Mouse (Mus musculus) kidney, embryonic 14.5 days (tissue): ENCODE measurements around the gene Tstd2. TPM values are rescaled to one million over a fixed set of nuclear protein-coding genes. Genes with fewer than 3 reads are reported as not detected.
A peak's percentile ranks its signal among the peaks of the same experiment; 100 is the strongest.

Source experiments
- ATAC-seq: fragments of 200-750 bp; cut with Nextera tagmentation; 2 replicates; pipeline ENCODE4 v1.8.0; 2017; ENCODE audit warnings: moderate number of reproducible peaks, mild to moderate bottlenecking, moderate TSS enrichment, moderate library complexity; ENCODE audit not compliant: low FRiP score, low TSS enrichment
- H3K27ac ChIP-seq: fragments of 300-500 bp; sonication (generic); 2 replicates; pipeline ENCODE4 v1.5.1; 2014; ENCODE audit warnings: low read depth, mild to moderate bottlenecking, low read length, moderate library complexity, mixed read lengths
- H3K27me3 ChIP-seq: fragments of 300-500 bp; sonication (generic); 2 replicates; pipeline ENCODE4 v1.6.1; 2014; ENCODE audit warnings: mild to moderate bottlenecking, low read length; ENCODE audit not compliant: control insufficient read depth, insufficient read depth
- H3K36me3 ChIP-seq: fragments of 300-500 bp; sonication (generic); 2 replicates; pipeline ENCODE4 v1.6.1; 2014; ENCODE audit warnings: low read length, mixed read lengths; ENCODE audit not compliant: control insufficient read depth, insufficient read depth
- H3K4me1 ChIP-seq: fragments of 300-500 bp; sonication (generic); 2 replicates; pipeline ENCODE4 v1.6.1; 2014; ENCODE audit warnings: low read length, mixed read lengths; ENCODE audit not compliant: control insufficient read depth, insufficient read depth
- H3K4me2 ChIP-seq: fragments of 300-500 bp; sonication (generic); replicated peaks from 2 replicates; pipeline ENCODE4 v1.6.1; 2014; ENCODE audit warnings: low read depth, mild to moderate bottlenecking, low read length
- H3K4me3 ChIP-seq: fragments of 300-500 bp; sonication (generic); 2 replicates; pipeline ENCODE4 v1.5.1; 2014; ENCODE audit warnings: mild to moderate bottlenecking, low read length
- H3K9ac ChIP-seq: fragments of 300-500 bp; sonication (generic); 2 replicates; pipeline ENCODE4 v1.6.1; 2014; ENCODE audit warnings: low read depth, mild to moderate bottlenecking, low read length, moderate library complexity
- H3K9me3 ChIP-seq: fragments of 300-500 bp; sonication (generic); 2 replicates; pipeline ENCODE4 v1.6.1; 2016; ENCODE audit warnings: low read length; ENCODE audit not compliant: control insufficient read depth
- WGBS: fragments of 180-500 bp; shearing (Covaris S2); extraction: QIAGEN DNeasy Blood & Tissue Kit; methylation state at CpG from one replicate; pipeline ENCODE4 v1.1.7; 2014; 5-methylcytosine and 5-hydroxymethylcytosine counted together
- polyA plus RNA-seq: library from polyadenylated mRNA; unstranded; fragments of >200 nt; fragmentation: Nextera tagmentation; extraction: Ambion mirVana; gene quantifications from 2 replicates; pipeline ENCODE4 v1.2.1, GENCODE M21; 2014

Tstd2 gene
- polyA plus RNA-seq, 1 experiment from 2014 or later: 46.0 TPM

DNA sequence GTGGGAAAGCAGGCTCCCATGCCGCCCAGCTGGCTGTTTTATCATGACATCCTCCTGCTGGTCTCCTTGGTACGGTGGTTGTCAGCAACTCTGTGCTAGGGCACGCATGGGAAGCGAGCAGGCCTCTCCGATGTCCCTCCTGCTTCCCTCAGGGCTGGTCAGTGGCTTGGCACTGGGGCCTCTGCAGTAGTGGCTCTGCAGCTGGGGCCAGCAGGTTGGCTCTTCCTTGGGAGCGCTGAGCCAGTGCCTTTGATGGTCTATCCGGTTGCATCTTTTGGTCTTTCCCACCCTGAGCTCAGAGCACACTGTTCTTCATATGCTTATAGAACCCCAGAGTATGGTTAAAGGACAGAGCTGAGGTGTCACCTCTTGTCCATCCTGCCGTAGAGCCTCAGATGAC, 28.4 kb downstream of the Tstd2 start:
- WGBS: 72% methylated on average over 8 of the region's 8 CpGs
- H3K27ac ChIP-seq: no peak overlapping the region
- no peak overlapping the region for H3K9ac ChIP-seq
- H3K4me3 ChIP-seq: no peak overlapping the region
- no peak for ATAC-seq
- no peaks in the 10 kb centered on the region for H3K27me3 ChIP-seq
- H3K9me3 ChIP-seq: no peaks in the 10 kb centered on the region
- no peaks in the 10 kb centered on the region for H3K4me1 ChIP-seq
- no peak overlapping the region for H3K4me2 ChIP-seq
- H3K36me3 ChIP-seq: peaks cover 18% of the 10 kb centered on the region; the same call in 1 of the 2 replicates

DNA sequence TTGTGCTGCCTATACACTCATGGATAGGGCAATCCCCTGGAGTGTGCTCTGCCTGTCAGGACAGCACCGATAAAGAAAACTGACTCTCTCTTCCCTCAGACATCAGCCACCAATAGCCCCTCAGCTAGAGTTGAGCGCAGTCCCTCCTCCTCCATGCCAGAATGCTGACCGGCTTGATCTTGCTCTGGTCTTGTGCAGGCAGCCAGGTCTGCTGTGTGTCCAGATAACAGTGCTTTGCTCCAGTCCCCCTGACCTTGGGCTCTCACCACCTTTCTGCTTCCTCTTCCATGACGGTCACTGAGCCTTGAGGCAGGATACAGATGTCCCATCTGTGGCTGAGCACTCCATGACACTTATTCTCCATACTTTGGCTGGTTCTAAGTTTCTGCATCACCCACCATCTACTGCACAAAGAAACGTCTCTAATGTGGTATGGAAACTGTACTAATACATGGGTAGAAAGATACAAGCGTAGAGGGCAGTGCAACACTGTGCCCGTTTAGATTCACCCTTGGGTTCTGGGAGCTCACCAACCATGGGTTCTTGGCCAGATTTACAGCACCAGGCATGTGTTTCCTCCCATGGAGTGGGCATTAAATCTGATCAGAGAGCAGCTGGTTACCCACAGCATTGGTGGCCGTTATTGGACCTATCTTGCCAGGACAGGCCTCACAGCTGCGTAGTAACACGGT, 36.3 kb downstream of the Tstd2 start:
- no peak overlapping the region for H3K9ac ChIP-seq
- peaks cover 2% of the 10 kb centered on the region; the same call in 1 of the 2 replicates for H3K9me3 ChIP-seq
- H3K27me3 ChIP-seq: no peaks in the 10 kb centered on the region
- H3K4me3 ChIP-seq: no peak overlapping the region
- WGBS: 87% methylated on average over 10 of the region's 10 CpGs
- H3K36me3 ChIP-seq: no peaks in the 10 kb centered on the region
- H3K4me1 ChIP-seq: peaks cover 21% of the 10 kb centered on the region; the same call in 1 of the 2 replicates
- no peak for ATAC-seq
- no peak overlapping the region; the same call in 1 of the 2 replicates for H3K27ac ChIP-seq
- H3K4me2 ChIP-seq: no peak overlapping the region

DNA sequence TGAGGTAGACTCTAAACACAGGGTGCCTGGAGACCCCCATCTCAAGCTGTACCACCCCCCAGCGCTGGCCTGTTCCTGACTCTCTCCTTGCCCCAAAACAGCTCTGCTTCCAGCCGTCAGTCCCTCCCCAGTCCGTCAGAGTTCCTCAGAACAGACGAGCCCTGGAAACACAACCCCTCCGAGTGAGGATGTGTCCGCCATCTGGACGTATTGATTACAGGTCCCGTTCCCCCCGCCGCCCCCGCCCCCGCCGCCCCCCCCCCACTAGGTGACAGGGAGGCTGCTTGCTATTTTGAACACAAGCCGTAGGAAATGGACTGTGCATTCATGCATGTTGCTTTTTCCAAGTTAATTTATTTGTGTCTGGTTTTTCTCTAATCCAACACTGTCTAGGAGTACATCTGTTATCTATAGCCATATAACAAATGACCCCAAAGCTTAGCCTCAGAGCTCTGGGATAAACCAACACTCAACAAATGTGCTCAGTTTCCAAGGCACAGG, 37.2 kb downstream of the Tstd2 start:
- H3K27ac ChIP-seq: peak overlapping the region; percentile 79
- H3K4me2 ChIP-seq: no peak overlapping the region; the same call in 1 of the 2 replicates
- H3K4me3 ChIP-seq: no peak overlapping the region
- no peaks in the 10 kb centered on the region for H3K36me3 ChIP-seq
- no peaks in the 10 kb centered on the region for H3K27me3 ChIP-seq
- no peak overlapping the region for H3K9ac ChIP-seq
- H3K9me3 ChIP-seq: peaks cover 2% of the 10 kb centered on the region; the same call in 1 of the 2 replicates
- H3K4me1 ChIP-seq: peaks cover 21% of the 10 kb centered on the region; the same call in 1 of the 2 replicates
- 8% methylated on average over 14 of the region's 14 CpGs for WGBS
- peak; percentile 86 for ATAC-seq

DNA sequence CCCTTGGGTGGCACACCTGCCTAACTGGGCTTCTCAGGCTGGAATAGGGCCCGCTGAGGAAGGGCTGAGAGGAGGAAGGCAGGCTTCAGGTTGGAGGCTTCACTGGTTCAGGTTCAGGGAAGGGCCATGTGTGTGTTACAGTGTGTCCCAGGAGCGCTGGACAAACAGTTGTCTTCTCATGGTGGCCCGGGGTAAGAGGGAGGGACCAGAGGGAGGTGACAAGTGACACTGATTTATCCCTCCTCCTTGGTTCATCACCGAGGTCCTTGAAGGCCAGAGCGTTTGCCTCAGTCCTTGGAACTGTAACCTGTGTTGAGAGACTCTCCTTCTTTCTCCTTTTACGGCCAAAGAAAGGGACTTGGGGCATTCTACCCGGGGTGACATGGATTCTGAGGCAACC, 38.0 kb downstream of the Tstd2 start:
- H3K36me3 ChIP-seq: no peaks in the 10 kb centered on the region
- H3K9ac ChIP-seq: no peak overlapping the region

DNA sequence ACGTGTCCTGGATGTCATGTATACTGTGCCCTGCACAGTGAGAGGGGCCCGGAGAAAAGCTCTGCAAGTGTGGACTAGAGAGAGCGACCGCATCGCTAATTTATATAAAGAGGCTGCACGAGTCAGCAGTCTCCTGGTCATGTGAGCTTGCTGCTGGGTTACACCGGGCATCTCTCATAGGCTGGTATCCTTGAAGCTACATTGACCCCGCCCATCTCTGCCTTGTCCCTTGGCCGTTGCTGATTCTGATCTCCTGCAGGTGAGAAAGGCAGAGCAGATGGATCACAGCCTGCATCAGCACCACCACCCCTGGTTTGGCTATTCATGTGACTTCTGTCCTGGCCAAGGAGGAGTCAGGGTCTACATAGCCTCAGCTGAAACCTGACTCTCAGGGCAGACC, 39.4 kb downstream of the Tstd2 start:
- H3K9ac ChIP-seq: no peak overlapping the region
- H3K9me3 ChIP-seq: peaks cover 2% of the 10 kb centered on the region; the same call in 1 of the 2 replicates
- no peak overlapping the region for H3K27ac ChIP-seq
- no peak overlapping the region for H3K4me2 ChIP-seq
- H3K27me3 ChIP-seq: no peaks in the 10 kb centered on the region
- peaks cover 21% of the 10 kb centered on the region; the same call in 1 of the 2 replicates for H3K4me1 ChIP-seq
- WGBS: 67% methylated on average over 9 of the region's 9 CpGs
- no peaks in the 10 kb centered on the region for H3K36me3 ChIP-seq
- 0 out of 2 replicates have a peak, but pooled peaks have one; percentile 10 for ATAC-seq
- H3K4me3 ChIP-seq: no peak overlapping the region

More for the DNA sequence above, 38.0 kb downstream of the Tstd2 start:
- Histone ChIP-seq H3K27ac (peak overlapping the region; percentile 79), H3K27me3 (no peaks in the 10 kb centered on the region), H3K9me3 (peaks cover 2% of the 10 kb centered on the region; the same call in 1 of the 2 replicates), H3K4me2 (no peak overlapping the region), H3K4me3 (no peak overlapping the region), H3K4me1 (peaks cover 21% of the 10 kb centered on the region; the same call in 1 of the 2 replicates)
- WGBS: 26% methylated on average over 7 of the region's 7 CpGs
- peak; percentile 55 for ATAC-seq

DNA sequence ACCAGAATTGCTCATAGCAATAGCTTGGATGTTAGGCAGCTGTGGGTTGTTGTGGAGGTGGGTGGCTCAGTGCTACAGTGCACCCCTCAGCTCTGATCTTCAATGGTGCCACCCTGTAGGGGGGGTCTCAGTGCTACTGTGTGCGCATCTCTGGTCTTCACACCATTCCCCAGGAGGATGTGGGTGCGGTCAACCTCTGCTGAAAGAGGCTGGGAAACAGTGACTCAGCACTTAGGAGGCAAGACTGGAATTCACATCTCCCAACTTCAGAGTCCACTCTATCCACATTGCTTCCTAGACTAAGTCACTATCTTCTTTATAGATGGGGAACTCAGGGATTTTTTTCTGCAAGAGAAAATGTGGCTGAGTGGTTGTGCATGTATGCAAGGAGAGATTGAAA, 40.9 kb downstream of the Tstd2 start:
- WGBS: 81% methylated on average over 2 of the region's 2 CpGs
- no peak overlapping the region for H3K9ac ChIP-seq
- no peak overlapping the region for H3K4me3 ChIP-seq
- H3K4me2 ChIP-seq: no peak overlapping the region
- H3K4me1 ChIP-seq: peaks cover 21% of the 10 kb centered on the region; the same call in 1 of the 2 replicates
- peaks cover 2% of the 10 kb centered on the region; the same call in 1 of the 2 replicates for H3K9me3 ChIP-seq
- H3K27me3 ChIP-seq: no peaks in the 10 kb centered on the region
- no peak for ATAC-seq
- H3K27ac ChIP-seq: no peak overlapping the region
- no peaks in the 10 kb centered on the region for H3K36me3 ChIP-seq

DNA sequence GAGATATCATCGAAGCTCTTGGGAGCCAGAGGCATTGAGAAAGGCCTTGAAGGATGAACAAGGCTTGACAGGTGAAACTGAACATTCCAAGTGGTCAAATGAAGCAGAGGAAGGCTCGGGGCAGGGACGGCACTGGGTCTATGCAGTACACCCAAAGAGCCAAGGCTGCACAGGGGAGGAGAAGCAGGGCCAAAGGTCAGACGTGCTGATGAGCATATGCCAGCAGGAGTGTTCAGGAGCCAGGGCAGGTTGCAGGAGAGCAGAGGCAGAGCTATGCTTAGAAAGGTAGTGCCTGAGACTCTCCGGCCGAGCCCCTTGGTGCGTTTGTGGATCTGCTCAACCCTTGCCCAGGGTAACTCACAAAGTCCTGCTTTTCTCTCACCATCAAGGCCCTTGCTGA, 41.9 kb downstream of the Tstd2 start:
- H3K4me2 ChIP-seq: no peak overlapping the region
- no peak overlapping the region for H3K9ac ChIP-seq
- no peak overlapping the region for H3K4me3 ChIP-seq
- H3K4me1 ChIP-seq: peaks cover 19% of the 10 kb centered on the region; the same call in 1 of the 2 replicates
- ATAC-seq: no peak
- no peaks in the 10 kb centered on the region for H3K9me3 ChIP-seq
- H3K27ac ChIP-seq: no peak overlapping the region
- H3K36me3 ChIP-seq: no peaks in the 10 kb centered on the region
- no peaks in the 10 kb centered on the region for H3K27me3 ChIP-seq
- 89% methylated on average over 7 of the region's 7 CpGs for WGBS

DNA sequence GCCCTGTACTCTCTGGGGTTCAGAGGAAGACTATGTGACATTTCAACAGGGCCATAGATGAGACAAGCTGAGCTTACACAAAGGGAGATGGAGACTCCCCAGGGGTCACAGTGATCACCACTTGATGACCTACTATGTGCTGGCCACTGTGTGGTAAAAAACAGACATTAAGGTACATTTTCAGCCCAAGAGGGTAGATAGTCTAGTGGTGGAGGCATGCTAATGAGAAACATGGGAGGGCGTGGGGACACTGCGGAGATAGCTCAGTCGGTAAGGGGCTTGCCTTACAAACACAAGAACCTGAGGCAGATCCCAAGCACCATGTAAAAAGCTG, 42.7 kb downstream of the Tstd2 start:
- Histone ChIP-seq H3K27ac (no peak overlapping the region), H3K4me3 (no peak overlapping the region), H3K9ac (no peak overlapping the region), H3K4me1 (peaks cover 11% of the 10 kb centered on the region; the same call in 1 of the 2 replicates), H3K4me2 (no peak overlapping the region), H3K9me3 (no peaks in the 10 kb centered on the region), H3K27me3 (no peaks in the 10 kb centered on the region), H3K36me3 (no peaks in the 10 kb centered on the region)
- WGBS: 91% methylated on average over 3 of the region's 3 CpGs
- ATAC-seq: no peak
